Mouse (Mus musculus): ENCODE results near the gene Ino80. TPM values are rescaled to one million over a fixed set of nuclear protein-coding genes. Genes with fewer than 3 reads are reported as not detected.

Ino80 gene
- total RNA-seq, 2 experiments from 2014 or later = 7.6 to 8.6 TPM

- no peak for ATAC-seq (replicated peaks; ENCODE audit: low FRiP score, poor library complexity, severe bottlenecking)
These were observed 150.4 kb downstream of the Ino80 start for GRCm38 (mm10) chr2:119327102-119327480.

- ATAC-seq (replicated peaks; ENCODE audit: low FRiP score, poor library complexity, severe bottlenecking) = no peak
These were observed 151.1 kb downstream of the Ino80 start for GRCm38 (mm10) chr2:119326161-119327101.

DNA sequence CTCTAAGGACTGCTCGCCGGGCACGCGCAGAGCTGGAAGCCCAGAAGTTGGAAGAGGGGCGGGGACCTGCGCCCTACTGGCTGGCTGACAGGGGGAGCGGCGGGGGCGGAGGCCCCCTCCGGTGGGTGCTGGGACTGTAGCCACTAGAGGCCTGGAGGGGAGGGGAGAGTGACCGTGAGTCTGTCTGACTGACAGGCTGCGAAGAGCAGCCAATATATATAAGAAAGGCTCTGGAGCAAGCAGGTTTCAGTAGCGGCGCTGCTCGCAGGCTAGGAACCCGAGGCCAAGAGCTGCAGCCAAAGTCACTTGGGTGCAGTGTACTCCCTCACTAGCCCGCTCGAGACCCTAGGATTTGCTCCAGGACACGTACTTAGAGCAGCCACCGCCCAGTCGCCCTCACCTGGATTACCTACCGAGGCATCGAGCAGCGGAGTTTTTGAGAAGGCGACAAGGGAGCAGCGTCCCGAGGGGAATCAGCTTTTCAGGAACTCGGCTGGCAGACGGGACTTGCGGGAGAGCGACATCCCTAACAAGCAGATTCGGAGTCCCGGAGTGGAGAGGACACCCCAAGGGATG is 151.8 kb downstream of the Ino80 start, which contains the start of gene Dll4:
Dll4 (plus strand) TSS at position 217 of the 576 bp plus-strand sequence.
- no peak for ATAC-seq (replicated peaks; ENCODE audit: low FRiP score, poor library complexity, severe bottlenecking)

DNA sequence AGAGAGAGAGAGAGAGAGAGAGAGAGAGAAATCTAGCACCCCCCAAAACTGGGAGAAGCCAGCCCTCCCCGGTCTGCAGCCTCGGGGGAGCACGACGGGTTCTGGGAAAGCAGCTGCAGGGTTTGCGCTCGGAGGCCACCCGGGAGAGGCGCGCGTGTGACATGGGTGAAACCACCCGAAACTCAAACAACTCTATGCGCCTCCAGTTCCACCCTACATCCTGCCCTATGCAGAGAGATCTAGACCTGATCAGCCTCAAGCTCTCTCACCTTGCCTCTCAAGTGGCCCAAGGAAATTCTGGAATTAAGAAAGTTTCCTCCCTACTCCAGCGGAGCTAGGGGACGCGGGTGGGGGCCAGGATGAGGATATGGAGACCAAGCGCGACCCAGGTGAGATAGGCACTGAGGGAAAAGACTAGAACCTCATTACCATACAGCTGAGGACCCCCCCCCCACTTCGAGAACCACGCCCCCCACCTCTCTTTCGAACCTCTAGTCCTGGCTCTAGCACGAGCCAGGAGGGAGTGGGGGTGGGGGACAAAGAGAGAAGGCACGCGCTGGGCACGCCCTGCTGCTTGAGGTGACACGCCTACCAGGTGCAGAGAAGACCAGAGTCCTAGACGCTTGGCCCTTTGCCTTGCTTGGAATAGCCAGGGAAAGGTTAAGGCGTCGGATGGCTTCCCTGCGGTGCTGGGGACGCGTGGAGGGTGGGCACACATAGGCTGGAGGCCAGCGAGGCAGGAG is 152.7 kb downstream of the Ino80 start:
- ATAC-seq (replicated peaks; ENCODE audit: low FRiP score, poor library complexity, severe bottlenecking) = no peak

GRCm38 (mm10) chr2:119323866-119324575 is 153.5 kb downstream of the Ino80 start:
- no peak for ATAC-seq (replicated peaks; ENCODE audit: low FRiP score, poor library complexity, severe bottlenecking)

Other genes starting within 250 kb of the Ino80 start
- gene Ppp1r14d, start 247.8 kb downstream of the Ino80 start, total RNA-seq (2015; ENCODE audit: low replicate concordance) = not detected in 2 replicates
- not detected in 2 replicates for gene Ppp1r14d, start 247.8 kb downstream of the Ino80 start, total RNA-seq (2017; ENCODE audit: low replicate concordance)
- not detected in 2 replicates for gene Spint1, start 240.3 kb downstream of the Ino80 start, total RNA-seq (2015; ENCODE audit: low replicate concordance)
- gene Spint1, start 240.3 kb downstream of the Ino80 start, total RNA-seq (2017; ENCODE audit: low replicate concordance) = not detected in 2 replicates
- gene Rhov, start 206.4 kb downstream of the Ino80 start, total RNA-seq (2015; ENCODE audit: low replicate concordance) = not detected in 2 replicates
- not detected in 2 replicates for gene Rhov, start 206.4 kb downstream of the Ino80 start, total RNA-seq (2017; ENCODE audit: low replicate concordance)
- 1.2 and 1.7 TPM in 2 replicates for gene Vps18, start 188.9 kb downstream of the Ino80 start, total RNA-seq (2015; ENCODE audit: low replicate concordance)
- gene Vps18, start 188.9 kb downstream of the Ino80 start, total RNA-seq (2017; ENCODE audit: low replicate concordance) = 3.1 and 3.8 TPM in 2 replicates
- gene Dll4, start 151.9 kb downstream of the Ino80 start, total RNA-seq (2015; ENCODE audit: low replicate concordance) = not detected in 2 replicates
- gene Dll4, start 151.9 kb downstream of the Ino80 start, total RNA-seq (2017; ENCODE audit: low replicate concordance) = not detected in 2 replicates
- gene Chac1, start 126.5 kb downstream of the Ino80 start, total RNA-seq (2015; ENCODE audit: low replicate concordance) = 0.77 TPM in 1 of 2 replicates, not detected in the other
- 0.42 and 1.0 TPM in 2 replicates for gene Chac1, start 126.5 kb downstream of the Ino80 start, total RNA-seq (2017; ENCODE audit: low replicate concordance)
- gene Exd1, start 69.9 kb upstream of the Ino80 start, total RNA-seq (2015; ENCODE audit: low replicate concordance) = not detected in 2 replicates
- not detected in 2 replicates for gene Exd1, start 69.9 kb upstream of the Ino80 start, total RNA-seq (2017; ENCODE audit: low replicate concordance)
- 84.4 and 108 TPM in 2 replicates for gene Chp1, start 70.0 kb upstream of the Ino80 start, total RNA-seq (2015; ENCODE audit: low replicate concordance)
- gene Chp1, start 70.0 kb upstream of the Ino80 start, total RNA-seq (2017; ENCODE audit: low replicate concordance) = 111 and 170 TPM in 2 replicates
- 111 and 117 TPM in 2 replicates for gene Nusap1, start 140.6 kb upstream of the Ino80 start, total RNA-seq (2015; ENCODE audit: low replicate concordance)
- gene Nusap1, start 140.6 kb upstream of the Ino80 start, total RNA-seq (2017; ENCODE audit: low replicate concordance) = 137 and 150 TPM in 2 replicates
- gene Oip5, start 140.8 kb upstream of the Ino80 start, total RNA-seq (2015; ENCODE audit: low replicate concordance) = 32.4 and 64.9 TPM in 2 replicates
- gene Oip5, start 140.8 kb upstream of the Ino80 start, total RNA-seq (2017; ENCODE audit: low replicate concordance) = 62.0 and 66.3 TPM in 2 replicates
- gene Ndufaf1, start 185.1 kb upstream of the Ino80 start, total RNA-seq (2015; ENCODE audit: low replicate concordance) = 13.4 and 20.8 TPM in 2 replicates
- gene Ndufaf1, start 185.1 kb upstream of the Ino80 start, total RNA-seq (2017; ENCODE audit: low replicate concordance) = 3.3 and 7.3 TPM in 2 replicates
- gene Rtf1, start 197.4 kb upstream of the Ino80 start, total RNA-seq (2015; ENCODE audit: low replicate concordance) = 8.4 and 13.4 TPM in 2 replicates
- gene Rtf1, start 197.4 kb upstream of the Ino80 start, total RNA-seq (2017; ENCODE audit: low replicate concordance) = 13.8 and 16.9 TPM in 2 replicates

Data from erythroblast, adult 5-6 weeks (primary cell).